Mouse (Mus musculus) thymus, adult 2 months (tissue): ENCODE data around the gene Tom1.

ENCODE experiments used
- CTCF ChIP-seq: fragments of 200-500 bp; IDR thresholded peaks from 2 replicates; pipeline ENCODE4 v1.5.1; 2012; ENCODE audit warnings: mild to moderate bottlenecking, control low read depth, low read length, moderate library complexity, borderline replicate concordance; ENCODE audit not compliant: control insufficient read depth, poor library complexity, insufficient read depth; ENCODE audit errors: extremely low read depth
- POLR2A ChIP-seq: fragments of 200-500 bp; IDR thresholded peaks from 2 replicates; pipeline ENCODE4 v1.6.1; 2012; ENCODE audit warnings: mild to moderate bottlenecking, low read length, control low read depth, moderate library complexity; ENCODE audit not compliant: control insufficient read depth, poor library complexity, insufficient read depth; ENCODE audit errors: extremely low read depth

DNA sequence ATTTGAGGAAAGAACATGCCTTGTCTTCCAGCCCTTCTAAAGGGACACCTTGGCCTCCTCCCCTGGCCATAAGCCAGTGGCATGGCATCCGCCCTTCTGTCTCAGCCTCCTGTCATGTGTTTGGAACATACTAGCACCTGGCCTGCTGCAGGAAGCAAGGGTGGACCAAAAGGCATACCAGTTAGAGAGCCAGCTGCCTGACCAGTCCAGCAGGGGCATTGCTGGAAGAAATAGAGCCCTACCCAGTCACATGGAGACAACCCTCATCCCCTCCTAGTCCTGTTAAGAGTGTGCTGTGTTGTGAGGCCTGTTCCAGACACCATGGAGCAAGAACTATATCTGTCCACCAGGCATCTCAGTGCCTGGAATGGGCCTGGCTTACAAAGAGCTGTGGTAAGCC lies 12.8 kb downstream of the Tom1 start:
- TF ChIP-seq POLR2A (no peak), CTCF (no peak)
